Mouse (Mus musculus) heart, postnatal 10 days (tissue): ENCODE data around the gene Mrpl41. TPM values are rescaled to one million over a fixed set of nuclear protein-coding genes. Genes with fewer than 3 reads are reported as not detected.
A peak's percentile ranks its signal among the peaks of the same experiment; 100 is the strongest.
"Not testable (repeated sequence)": the region's sequence is repeated elsewhere in the genome, so short reads cannot be mapped to it uniquely, and the experiment has no call there.

Experiments
- DNase-seq, 2 experiments: peaks; one replicate each; pipeline ENCODE4 v3.0.0; 2021
- intact Hi-C: fragments of 180-260 bp; cut with DNase I; formaldehyde crosslinking; loops from one replicate; pipeline ENCODE4 v1.15.1; 2025
- microRNA-seq, 2 experiments: library from miRNA; unstranded; fragments of <30 nt; microRNA quantifications; one replicate each; pipeline ENCODE4 v1.2.0; 2022
- total RNA-seq, 2 experiments: library from RNA; stranded (reverse); gene quantifications; 2 replicates each; pipeline ENCODE4 v1.2.3; 2021

Gene Mrpl41
- total RNA-seq, 2 experiments from 2014 or later, result 87.3 to 88.0 TPM

DNA sequence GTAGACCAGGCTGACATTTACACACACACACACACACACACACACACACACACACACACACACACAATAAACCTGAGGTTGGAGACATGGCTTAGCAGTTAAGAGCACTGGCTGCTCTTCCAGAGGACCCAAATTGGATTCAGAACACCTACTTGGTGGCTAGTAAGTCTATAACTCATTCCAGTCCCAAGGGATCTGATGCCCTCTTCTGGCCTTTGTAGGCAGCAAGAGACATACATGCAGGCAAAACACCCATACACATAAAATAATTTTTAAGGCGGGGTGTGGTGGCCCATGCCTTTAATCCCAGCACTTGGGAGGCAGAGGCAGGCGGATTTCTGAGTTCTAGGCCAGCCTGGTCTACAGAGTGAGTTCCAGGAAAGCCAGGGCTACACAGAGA is 30.6 kb downstream of the Mrpl41 start:
- intact Hi-C loops, result not testable (repeated sequence)
- DNase-seq, result peak; percentile 19 to 35

DNA sequence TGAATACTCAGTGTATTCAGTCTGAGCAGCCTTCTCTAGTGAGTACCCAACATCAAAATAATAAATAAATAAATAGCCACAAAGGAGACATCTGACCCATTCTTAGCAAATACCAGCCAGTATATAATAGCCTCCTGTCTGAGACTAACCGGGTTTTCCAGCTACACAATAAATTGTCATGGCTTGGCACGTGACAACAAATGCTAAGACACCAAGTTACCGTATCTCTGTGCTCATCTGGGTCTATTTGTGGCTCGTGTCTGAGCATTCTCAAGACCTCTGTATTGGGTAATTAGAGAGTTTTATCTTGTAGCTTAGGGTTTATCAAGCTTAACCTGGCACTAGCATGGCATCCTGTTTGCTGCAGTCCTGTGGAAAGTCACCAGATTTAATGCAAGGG is 32.8 kb downstream of the Mrpl41 start:
- intact Hi-C loops, result no loop called here
- DNase-seq, result no peak

DNA sequence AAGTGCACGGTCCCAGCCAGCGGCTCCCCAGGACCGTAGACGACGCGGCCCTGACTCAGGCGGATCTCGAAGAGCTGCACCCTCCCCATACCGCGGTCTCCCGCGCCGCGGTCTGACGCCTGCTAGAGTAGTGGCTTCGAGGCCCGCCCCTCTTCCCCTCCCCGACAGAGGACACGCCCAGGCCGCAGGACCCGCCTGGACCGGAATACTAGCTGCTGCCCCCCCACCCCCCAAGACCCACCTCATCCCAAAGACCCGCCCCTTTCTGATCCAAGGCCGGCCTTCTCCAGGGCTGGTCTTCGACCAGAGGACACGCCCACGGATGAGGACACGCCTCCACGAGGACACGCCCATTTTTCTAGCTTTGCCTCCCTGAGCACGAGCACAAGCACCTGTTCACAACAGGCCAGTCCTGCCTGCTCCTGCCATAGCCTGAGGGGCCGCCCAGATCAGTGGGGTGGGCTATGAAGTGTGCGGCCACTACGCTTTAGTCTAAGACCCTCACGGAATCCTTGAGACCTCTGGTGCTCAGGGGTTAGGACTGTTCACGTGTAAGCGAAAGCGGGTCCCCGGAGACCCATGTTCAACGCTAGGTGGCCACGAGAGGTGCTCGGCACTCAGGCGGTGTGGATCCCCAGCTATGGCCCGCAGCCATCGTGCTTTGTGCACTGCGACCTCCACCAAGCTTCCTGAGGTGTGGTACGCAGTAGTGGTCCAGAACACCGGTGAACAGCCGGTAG is 39.7 kb downstream of the Mrpl41 start, which contains the start of gene Arrdc1:
Arrdc1 (minus strand) TSS at position 196 of the 740 bp plus-strand sequence.
- intact Hi-C loops, result no loop called here

DNA sequence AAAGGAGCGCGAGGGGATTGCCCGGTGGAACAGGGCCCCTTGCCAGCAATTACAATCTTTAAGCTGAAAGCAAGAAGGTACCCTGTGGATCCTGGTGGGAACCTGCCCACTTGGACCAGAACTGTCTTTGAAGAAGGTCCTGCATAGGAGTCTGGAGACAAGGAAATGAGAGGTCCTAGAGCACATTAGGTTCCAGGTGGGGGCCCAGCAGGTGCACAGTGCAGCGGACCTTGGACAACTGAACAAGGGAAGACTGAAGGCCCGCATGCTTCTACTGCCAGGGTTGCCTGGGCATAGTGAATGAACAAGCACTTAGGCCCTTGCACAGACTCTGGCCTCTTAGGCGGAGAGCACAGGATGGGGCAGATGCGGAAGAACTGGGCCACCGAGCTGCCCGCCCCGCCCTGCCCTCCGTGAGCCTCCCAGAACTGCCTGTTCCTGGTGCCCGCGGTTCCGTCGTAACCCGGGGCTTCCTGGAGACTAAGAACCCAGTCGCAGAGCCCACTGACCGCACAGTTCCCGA is 40.4 kb downstream of the Mrpl41 start:
- no peak for DNase-seq
- intact Hi-C loops, result no loop called here

More for the DNA sequence above, 39.7 kb downstream of the Mrpl41 start, which contains the start of gene Arrdc1:
- peak; percentile 91 to 94 for DNase-seq

DNA sequence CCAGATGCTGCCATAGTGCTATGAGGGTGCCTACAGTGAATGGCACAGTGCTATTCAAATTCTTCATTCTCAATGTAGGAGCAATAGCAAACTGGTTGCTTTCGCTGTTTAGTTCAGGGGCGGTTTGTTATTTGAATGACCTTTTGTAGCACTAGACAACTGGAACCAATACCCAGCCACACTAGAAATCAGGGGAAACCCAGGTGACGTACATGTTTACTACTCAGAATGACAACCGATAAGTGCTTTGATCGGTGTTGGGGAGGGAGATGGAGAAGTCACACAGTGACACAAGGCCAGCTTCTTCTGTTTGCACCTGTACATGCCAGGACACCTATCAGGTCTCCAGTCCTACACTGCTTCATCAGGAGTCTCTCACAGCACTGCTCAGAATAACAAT is 45.3 kb downstream of the Mrpl41 start:
- intact Hi-C loops, result no loop called here
- no peak for DNase-seq

DNA sequence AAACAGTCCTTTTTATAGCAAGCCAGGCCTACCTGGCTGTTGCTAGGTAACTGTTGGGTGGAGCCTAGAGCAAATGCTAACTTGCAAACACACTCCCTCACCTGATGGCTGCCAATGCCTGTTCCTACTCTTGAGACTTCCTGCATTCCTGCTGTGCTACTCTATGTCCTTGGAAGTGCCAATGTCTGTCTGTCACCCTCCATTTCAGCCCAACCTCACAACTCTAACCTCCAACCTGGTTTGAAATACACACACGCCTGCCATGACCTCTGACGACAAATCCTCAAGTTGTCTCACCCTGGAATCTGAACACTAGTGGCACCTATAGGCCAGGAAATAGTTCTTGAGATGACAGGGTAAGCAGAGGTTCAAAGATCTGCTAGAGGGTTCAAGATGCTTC is 45.8 kb downstream of the Mrpl41 start:
- intact Hi-C loops, result no loop called here
- no peak for DNase-seq

DNA sequence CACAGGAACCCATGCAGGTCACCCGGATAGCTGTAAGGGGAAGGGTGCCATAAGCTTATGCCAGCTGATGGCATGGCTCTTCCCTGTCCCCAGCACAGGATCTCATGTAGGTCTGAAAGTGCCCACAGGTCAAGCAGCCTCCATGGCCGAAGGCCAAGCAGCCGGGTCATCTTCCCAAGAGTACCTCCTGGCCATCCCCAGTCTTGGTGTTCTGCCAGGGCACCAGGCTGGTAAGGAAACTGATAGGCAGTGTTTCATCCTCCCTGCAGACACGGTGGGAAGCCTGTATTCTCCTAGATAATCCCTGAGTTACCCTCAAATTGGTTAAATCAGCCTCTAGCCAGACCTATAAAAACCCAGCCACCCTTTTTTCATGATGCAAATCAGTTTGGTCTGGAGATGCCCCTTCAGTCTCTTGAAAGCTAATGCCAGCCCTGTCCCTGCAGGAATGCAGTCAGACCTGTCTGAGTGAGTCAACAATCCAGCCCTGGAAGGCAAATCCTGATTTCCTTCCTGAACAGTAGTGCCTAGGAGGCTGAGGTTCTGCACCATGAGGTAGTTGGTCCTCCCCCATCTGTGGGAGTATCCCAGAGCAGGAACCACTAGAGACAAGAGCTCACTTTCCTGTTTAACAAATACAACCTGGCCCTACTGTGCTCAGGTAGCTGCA is 47.0 kb downstream of the Mrpl41 start:
- intact Hi-C loops, result no loop called here
- DNase-seq, result no peak

DNA sequence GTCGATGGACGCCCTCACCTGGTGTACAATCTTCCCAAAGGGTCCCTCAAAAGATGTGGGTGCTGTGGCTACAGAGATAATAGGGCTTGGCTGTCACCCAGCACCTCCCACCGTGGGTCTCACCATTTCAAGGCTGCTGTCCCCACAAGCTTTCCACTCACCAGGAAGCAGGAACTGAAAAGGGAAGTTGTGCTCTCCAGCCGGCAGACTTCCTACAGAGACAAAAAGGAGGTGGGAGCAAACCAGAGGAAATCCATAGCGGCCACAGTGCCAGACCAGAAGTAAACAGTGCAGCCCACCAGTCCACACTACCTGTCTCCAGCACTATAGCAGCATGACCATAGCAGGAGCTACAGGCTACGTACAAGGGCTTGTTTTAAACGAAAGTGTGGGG is 47.9 kb downstream of the Mrpl41 start:
- DNase-seq, result no peak
- intact Hi-C loops, result no loop called here

DNA sequence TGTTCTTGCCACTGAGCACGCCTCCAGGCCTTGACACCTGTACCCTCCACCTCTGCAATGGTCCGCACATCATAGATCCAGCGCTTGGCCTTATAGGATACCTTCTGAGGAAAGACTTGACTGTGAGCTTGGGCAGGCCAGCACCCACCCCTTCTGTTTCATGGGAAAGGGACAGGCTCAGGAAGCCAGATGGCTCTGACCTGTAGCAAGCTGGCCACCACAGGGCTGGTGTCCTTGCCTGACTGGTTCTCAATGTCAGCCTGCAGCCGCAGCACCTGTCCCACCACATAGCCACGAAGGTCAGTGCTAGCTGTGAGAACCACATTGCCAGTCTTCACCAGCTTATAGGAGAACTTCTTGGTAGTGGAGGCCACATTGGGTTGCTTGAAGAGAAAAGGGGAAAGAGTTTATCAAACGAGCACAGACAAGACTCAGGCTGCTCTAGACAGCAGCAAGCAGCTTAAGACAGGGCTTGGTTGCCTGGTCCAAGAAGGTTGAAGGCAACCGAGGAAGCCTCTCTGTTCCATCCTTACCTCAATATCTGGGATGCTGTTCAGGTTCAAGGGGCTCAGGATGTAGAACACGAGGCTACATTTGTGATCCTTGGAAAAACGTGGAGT is 48.4 kb downstream of the Mrpl41 start:
- intact Hi-C loops, result no loop called here
- DNase-seq, result no peak

DNA sequence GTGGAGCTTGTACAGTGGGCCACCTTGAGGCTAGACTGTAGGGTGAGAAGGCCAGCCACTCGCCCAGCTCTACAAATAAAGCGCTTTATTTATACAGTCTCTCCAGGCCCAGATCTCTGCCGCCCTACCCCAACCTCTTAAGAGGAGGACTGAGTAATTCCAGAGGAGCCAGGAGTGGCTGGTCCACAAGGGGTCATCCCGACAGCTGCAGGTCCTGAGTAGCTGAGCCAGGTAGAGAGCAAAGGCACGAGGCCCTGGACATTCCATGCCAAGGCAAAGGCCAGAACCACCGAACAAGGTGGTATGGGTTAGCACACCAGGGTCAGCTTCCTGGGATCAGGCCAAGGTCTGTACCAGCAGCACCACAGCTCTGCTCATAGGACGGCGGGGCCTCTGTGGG is 49.6 kb downstream of the Mrpl41 start:
- no peak for DNase-seq
- intact Hi-C loops, result no loop called here

Small RNA genes lying within 50 kb of the gene (microRNA-seq; reads per million reads assigned to microRNA genes)
- gene Gm22875, result 0 reads per million in 2 experiments

Other genes with a start within 250 kb of the Mrpl41 start
- under 1 TPM; 0.34 to 0.37 TPM for gene Cacna1b, start 211.9 kb downstream of the Mrpl41 start, total RNA-seq
- 10 to 100 TPM; 51.2 to 57.9 TPM for gene Ehmt1, start 55.5 kb downstream of the Mrpl41 start, total RNA-seq
- 10 to 100 TPM; 11.1 to 12.3 TPM for gene Arrdc1, start 39.8 kb downstream of the Mrpl41 start, total RNA-seq
- gene Zmynd19, start 25.3 kb downstream of the Mrpl41 start, total RNA-seq, result 10 to 100 TPM; 19.7 to 24.2 TPM
- gene Dph7, start 12.7 kb downstream of the Mrpl41 start, total RNA-seq, result 1 to 10 TPM; 4.9 to 7.3 TPM
- gene Pnpla7, start 935 bp upstream of the Mrpl41 start, total RNA-seq, result 10 to 100 TPM; 19.5 to 20.5 TPM
- 10 to 100 TPM; 37.5 to 39.1 TPM for gene Nsmf, start 79.3 kb upstream of the Mrpl41 start, total RNA-seq
- not detected for gene Entpd8, start 105.2 kb upstream of the Mrpl41 start, total RNA-seq
- gene Noxa1, start 120.1 kb upstream of the Mrpl41 start, total RNA-seq, result not detected
- 10 to 100 TPM; 23.9 to 25.1 TPM for gene Nrarp, start 205.7 kb upstream of the Mrpl41 start, total RNA-seq
- gene Tor4a, start 221.8 kb upstream of the Mrpl41 start, total RNA-seq, result 1 to 10 TPM; 5.6 to 6.5 TPM
- gene Nelfb, start 236.4 kb upstream of the Mrpl41 start, total RNA-seq, result 10 to 100 TPM; 40.7 to 46.0 TPM
- not detected for gene Stpg3, start 239.5 kb upstream of the Mrpl41 start, total RNA-seq
- not detected for gene Fam166a, start 243.6 kb upstream of the Mrpl41 start, total RNA-seq
- gene Tubb4b, start 249.6 kb upstream of the Mrpl41 start, total RNA-seq, result 100 to 1,000 TPM; 258 to 286 TPM